Mouse (Mus musculus): Measurements from ENCODE around the gene Zcchc7. TPM values are rescaled to one million over a fixed set of nuclear protein-coding genes. Genes with fewer than 3 reads are reported as not detected.

Zcchc7 gene
- polyA plus RNA-seq, 1 experiment from 2014 or later, result 16.3 TPM

Small RNA genes lying within 50 kb of the gene (microRNA-seq; reads per million reads assigned to microRNA genes)
- not detected for gene Gm22639 (ENCODE audit: borderline number of aligned reads)

Other genes starting within 250 kb of the Zcchc7 start
- 0.28 and 0.72 TPM in 2 replicates for gene Pax5, start 45.4 kb upstream of the Zcchc7 start, polyA plus RNA-seq (2014; fragmentation: Nextera tagmentation; extraction: Ambion mirVana)
- 43.9 and 47.0 TPM in 2 replicates for gene Grhpr, start 225.5 kb downstream of the Zcchc7 start, polyA plus RNA-seq (2014; fragmentation: Nextera tagmentation; extraction: Ambion mirVana)